Mouse (Mus musculus) lung, postnatal 0 days (tissue): ENCODE measurements around the gene Smim22. TPM values are rescaled to one million over a fixed set of nuclear protein-coding genes. Genes with fewer than 3 reads are reported as not detected.

Source experiments
- ATAC-seq: fragments of 200-750 bp; cut with Nextera tagmentation; 2 replicates; pipeline ENCODE4 v1.8.0; 2017; ENCODE audit warnings: moderate library complexity
- DNase-seq: peaks from one replicate; pipeline ENCODE4 v3.0.0-alpha.2; 2016; ENCODE audit warnings: low spot score
- H3K27ac ChIP-seq: fragments of 300-500 bp; sonication (generic); 2 replicates; pipeline ENCODE4 v1.5.1; 2014; ENCODE audit warnings: antibody characterized with exemption, mild to moderate bottlenecking, low read length, mixed read lengths
- H3K27me3 ChIP-seq: fragments of 300-500 bp; sonication (generic); replicated peaks from 2 replicates; pipeline ENCODE4 v1.6.1; 2014; ENCODE audit warnings: low read length, mixed read lengths; ENCODE audit not compliant: insufficient read depth
- H3K36me3 ChIP-seq: fragments of 300-500 bp; sonication (generic); 2 replicates; pipeline ENCODE4 v1.6.1; 2014; ENCODE audit warnings: low read length, mixed read lengths; ENCODE audit not compliant: insufficient read depth
- H3K4me1 ChIP-seq: fragments of 300-500 bp; sonication (generic); 2 replicates; pipeline ENCODE4 v1.6.1; 2014; ENCODE audit warnings: antibody characterized with exemption, low read depth, low read length, mixed read lengths; ENCODE audit not compliant: insufficient read depth
- H3K4me2 ChIP-seq: fragments of 300-500 bp; sonication (generic); replicated peaks from 2 replicates; pipeline ENCODE4 v1.6.1; 2014; ENCODE audit warnings: low read depth, mild to moderate bottlenecking, low read length, moderate library complexity, mixed read lengths
- H3K4me3 ChIP-seq: fragments of 300-500 bp; sonication (generic); 2 replicates; pipeline ENCODE4 v1.5.1; 2014; ENCODE audit warnings: low read depth, low read length
- H3K9ac ChIP-seq: fragments of 300-500 bp; sonication (generic); replicated peaks from 2 replicates; pipeline ENCODE4 v1.6.1; 2014; ENCODE audit warnings: low read depth, mild to moderate bottlenecking
- H3K9me3 ChIP-seq: fragments of 300-500 bp; sonication (generic); 2 replicates; pipeline ENCODE4 v1.6.1; 2016; ENCODE audit warnings: low read length, mixed read lengths
- CTCF ChIP-seq: IDR thresholded peaks from 2 replicates; pipeline ENCODE4 v1.5.1; 2016; ENCODE audit warnings: antibody characterized with exemption, mild to moderate bottlenecking
- EP300 ChIP-seq: IDR thresholded peaks from 2 replicates; pipeline ENCODE4 v1.6.1; 2016; ENCODE audit warnings: antibody characterized with exemption, mild to moderate bottlenecking, control low read depth
- WGBS: fragments of 180-500 bp; shearing (Covaris S2); extraction: QIAGEN DNeasy Blood & Tissue Kit; methylation state at CpG from one replicate; pipeline ENCODE4 v1.1.7; 2014; 5-methylcytosine and 5-hydroxymethylcytosine counted together
- polyA plus RNA-seq: library from polyadenylated mRNA; unstranded; fragments of >200 nt; fragmentation: Nextera tagmentation; extraction: Ambion mirVana; gene quantifications from 2 replicates; pipeline ENCODE4 v1.2.1, GENCODE M21; 2015

Gene Smim22
- polyA plus RNA-seq, 1 experiment from 2014 or later = 59.4 TPM

DNA sequence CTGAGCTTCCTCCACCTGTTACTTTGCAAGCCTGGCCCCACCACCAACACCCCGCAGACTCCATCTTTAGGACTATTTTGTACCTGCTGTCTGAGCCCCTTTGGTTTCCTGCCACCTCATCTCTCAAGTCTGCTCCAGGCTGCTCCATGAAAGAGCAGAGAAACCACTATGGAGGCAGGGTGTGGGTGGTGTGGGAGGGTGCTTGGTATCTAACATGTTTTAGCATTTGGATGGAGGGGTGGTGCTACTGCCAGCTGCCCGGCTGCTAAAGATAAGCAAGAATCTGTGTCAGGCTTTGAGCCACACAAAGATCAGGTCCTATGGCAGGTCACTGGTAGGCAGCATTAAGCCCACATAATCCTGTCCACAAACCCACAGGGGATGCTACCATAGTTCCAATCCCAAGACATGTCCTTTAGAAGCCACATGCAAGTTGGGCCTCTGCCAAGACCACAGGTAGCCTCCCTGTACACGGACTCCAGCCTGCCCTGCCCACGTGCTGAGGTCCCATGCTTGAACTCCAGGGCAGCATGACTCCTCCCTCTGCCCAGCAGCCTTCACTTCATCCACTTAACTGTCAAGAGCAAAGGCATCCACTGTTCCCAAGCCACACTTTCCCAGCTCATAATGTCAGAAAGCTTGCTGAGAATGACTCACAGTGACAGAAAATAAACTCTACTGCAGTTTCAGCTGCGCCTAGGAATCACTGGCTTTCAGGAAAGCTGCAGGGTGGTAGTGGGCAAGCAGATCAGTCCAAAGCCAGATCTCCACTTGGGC is 28.6 kb upstream of the Smim22 start:
- ATAC-seq (peak; percentile 95), DNase-seq (peak; percentile 87)
- H3K9me3 ChIP-seq = no peaks in the 10 kb centered on the region
- H3K4me3 ChIP-seq = no peak overlapping the region
- H3K36me3 ChIP-seq = no peaks in the 10 kb centered on the region
- no peaks in the 10 kb centered on the region for H3K4me1 ChIP-seq
- H3K27me3 ChIP-seq = no peaks in the 10 kb centered on the region
- no peak overlapping the region for H3K4me2 ChIP-seq
- 0 out of 2 replicates have a peak overlapping the region, but pooled peaks have one; percentile 47 for H3K27ac ChIP-seq
- TF ChIP-seq EP300 = no peak
- TF ChIP-seq CTCF = no peak
- 41% methylated on average over 5 of the region's 5 CpGs for WGBS
- H3K9ac ChIP-seq = no peak overlapping the region

DNA sequence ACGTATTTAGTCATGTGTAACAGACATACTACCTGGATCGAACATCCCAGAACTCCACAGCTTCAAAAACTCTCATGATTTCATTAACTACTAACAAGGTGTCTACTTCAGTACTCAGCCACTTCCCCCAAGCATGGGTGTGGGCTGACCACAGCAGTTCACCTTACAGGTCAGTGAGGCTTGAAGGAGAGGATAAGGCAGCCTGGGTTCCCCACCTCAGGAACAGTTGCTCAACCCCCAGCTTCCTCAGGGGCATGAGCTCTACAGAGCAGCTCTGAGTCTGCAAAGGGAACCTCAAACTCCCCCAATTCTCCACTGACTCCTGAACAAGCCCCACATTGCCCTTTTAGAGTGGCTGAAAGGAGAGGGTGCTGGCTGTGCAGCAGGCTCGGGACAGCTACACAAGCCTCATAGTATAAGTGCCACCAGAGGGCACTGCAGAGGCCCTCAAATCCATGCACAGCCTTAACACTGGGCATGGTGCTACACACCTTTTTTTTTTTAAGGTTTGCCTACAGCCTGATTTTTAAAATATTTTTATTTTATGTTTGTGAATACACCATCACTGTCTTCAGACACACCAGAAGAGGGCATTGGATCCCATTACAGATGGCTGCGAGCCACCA is 27.2 kb upstream of the Smim22 start:
- Histone ChIP-seq H3K9ac (no peak overlapping the region), H3K36me3 (no peaks in the 10 kb centered on the region), H3K9me3 (no peaks in the 10 kb centered on the region), H3K27me3 (no peaks in the 10 kb centered on the region), H3K4me3 (no peak overlapping the region), H3K4me1 (no peaks in the 10 kb centered on the region), H3K4me2 (no peak overlapping the region), H3K27ac (no peak overlapping the region)
- TF ChIP-seq EP300 = no peak
- peak; percentile 75 for TF ChIP-seq CTCF
- ATAC-seq (peak; percentile 72), DNase-seq (peak; percentile 70)
- 69% methylated on average over 4 of the region's 4 CpGs for WGBS

DNA sequence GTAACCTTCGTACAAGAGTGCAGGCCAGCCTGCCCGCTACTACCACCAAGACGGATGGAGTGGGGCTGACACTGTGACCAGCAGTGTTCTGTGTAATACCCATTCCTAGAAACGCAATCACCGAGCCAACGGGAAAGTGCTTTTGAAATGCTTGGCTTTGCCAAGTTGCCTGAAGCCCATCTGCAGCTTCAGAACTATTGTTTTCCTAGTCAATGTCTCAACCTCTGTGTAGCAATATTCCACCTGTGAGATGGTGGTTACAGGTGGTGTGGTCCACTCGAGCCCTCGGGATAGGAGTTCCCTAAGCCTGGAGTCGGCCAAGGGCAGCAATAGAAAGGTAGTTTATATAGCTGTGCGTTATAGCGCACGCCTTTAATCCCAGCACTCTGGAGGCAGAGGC is 22.4 kb upstream of the Smim22 start:
- no peaks in the 10 kb centered on the region for H3K9me3 ChIP-seq
- no peak overlapping the region for H3K9ac ChIP-seq
- no peak overlapping the region for H3K27ac ChIP-seq
- no peaks in the 10 kb centered on the region for H3K4me1 ChIP-seq
- H3K4me2 ChIP-seq = no peak overlapping the region
- TF ChIP-seq CTCF (no peak), EP300 (no peak)
- DNase-seq (no peak), ATAC-seq (no peak)
- H3K4me3 ChIP-seq = no peak overlapping the region
- 86% methylated on average over 12 of the region's 12 CpGs for WGBS
- no peaks in the 10 kb centered on the region for H3K36me3 ChIP-seq
- H3K27me3 ChIP-seq = no peaks in the 10 kb centered on the region

DNA sequence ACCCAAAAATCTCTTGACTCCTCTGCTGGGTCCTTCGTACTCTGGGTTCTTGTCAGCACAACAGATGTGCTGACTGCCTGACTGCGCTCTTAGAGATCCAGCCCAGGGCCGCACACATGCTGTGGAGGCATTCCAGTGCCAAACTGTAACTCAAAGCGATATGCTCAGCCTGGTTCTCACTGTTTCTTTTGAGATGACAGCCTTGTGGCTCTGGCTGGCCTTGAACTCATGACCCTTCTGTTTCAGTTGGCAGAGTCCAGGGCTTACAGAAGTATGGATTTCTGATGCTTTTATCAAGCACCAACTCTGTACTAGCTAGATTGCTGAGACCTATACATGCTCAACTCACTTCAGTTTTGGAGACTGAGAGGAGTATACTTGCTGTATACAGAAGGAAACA is 13.8 kb upstream of the Smim22 start:
- ATAC-seq (no peak), DNase-seq (no peak)

DNA sequence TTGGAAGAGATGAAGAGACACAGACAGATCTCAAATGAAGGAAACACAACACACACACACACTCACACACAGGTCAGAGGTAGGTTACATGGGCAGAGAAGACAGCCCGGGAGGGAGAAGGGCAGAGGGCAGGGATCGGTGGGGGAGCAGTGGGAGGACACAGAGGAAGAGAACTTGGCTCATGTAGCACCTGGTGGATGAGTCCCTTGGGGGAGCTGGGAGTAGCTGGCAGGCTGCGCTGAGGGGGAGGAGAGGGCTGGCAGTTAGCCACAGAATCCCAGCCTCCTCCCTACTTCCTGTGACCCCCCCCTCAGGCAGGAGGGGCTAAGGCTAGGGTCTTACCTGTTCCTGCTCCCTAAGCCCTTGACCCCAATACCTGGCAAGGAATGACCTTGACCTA is 9.5 kb upstream of the Smim22 start, which contains the start of gene Sept12:
Sept12 (minus strand) TSS at position 300 of the 400 bp plus-strand sequence.
- 23% methylated on average over 3 of the region's 3 CpGs for WGBS
- no peaks in the 10 kb centered on the region for H3K36me3 ChIP-seq
- no peak within 1 kb of the TSS for H3K27ac ChIP-seq
- H3K27me3 ChIP-seq = no peaks in the 10 kb centered on the region
- H3K4me3 ChIP-seq = no peak within 1 kb of the TSS
- no peaks in the 10 kb centered on the region for H3K9me3 ChIP-seq
- H3K9ac ChIP-seq = no peak within 1 kb of the TSS
- H3K4me2 ChIP-seq = no peak within 1 kb of the TSS
- ATAC-seq (no peak), DNase-seq (no peak)
- TF ChIP-seq CTCF = no peak
- TF ChIP-seq EP300 = no peak
- no peaks in the 10 kb centered on the region for H3K4me1 ChIP-seq

More for the DNA sequence above, 13.8 kb upstream of the Smim22 start:
- Histone ChIP-seq H3K27me3 (no peaks in the 10 kb centered on the region), H3K4me1 (no peaks in the 10 kb centered on the region), H3K9ac (no peak overlapping the region), H3K4me2 (no peak overlapping the region), H3K4me3 (no peak overlapping the region), H3K9me3 (no peaks in the 10 kb centered on the region), H3K36me3 (no peaks in the 10 kb centered on the region), H3K27ac (no peak overlapping the region)
- TF ChIP-seq EP300 = no peak
- no peak for TF ChIP-seq CTCF
- 87% methylated on average over 4 of the region's 4 CpGs for WGBS

DNA sequence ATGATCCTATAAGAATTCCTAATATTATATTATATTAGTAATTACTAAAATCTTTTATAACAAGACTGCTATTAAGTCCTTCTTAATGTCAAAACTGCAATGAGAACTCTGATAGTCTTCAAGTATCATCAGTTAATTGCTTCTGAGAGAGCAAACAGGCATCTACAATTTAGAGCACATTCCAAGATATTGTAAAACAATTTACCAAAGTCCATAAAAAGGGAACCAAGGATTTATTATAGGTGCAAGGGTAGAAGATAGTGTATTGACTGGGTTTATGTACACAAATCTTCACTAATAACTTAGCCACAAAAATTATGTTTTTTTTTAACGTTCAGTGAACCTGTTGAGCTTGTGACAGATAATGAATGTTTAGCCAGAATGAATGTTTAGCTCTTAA is 8.1 kb upstream of the Smim22 start:
- no peak overlapping the region for H3K27ac ChIP-seq
- H3K9me3 ChIP-seq = no peaks in the 10 kb centered on the region
- WGBS = 44% methylated on average over 1 of the region's 1 CpGs
- TF ChIP-seq CTCF (no peak), EP300 (no peak)
- H3K4me3 ChIP-seq = no peak overlapping the region
- H3K4me1 ChIP-seq = no peaks in the 10 kb centered on the region
- no peaks in the 10 kb centered on the region for H3K27me3 ChIP-seq
- no peak for DNase-seq
- no peaks in the 10 kb centered on the region for H3K36me3 ChIP-seq
- no peak overlapping the region for H3K4me2 ChIP-seq
- H3K9ac ChIP-seq = no peak overlapping the region
- no peak for ATAC-seq
